Mouse (Mus musculus): ENCODE measurements at regions not wholly inside any gene's neighbourhood (a gene's known extent, or its start where the extent isn't known, plus 50 kb on each side); places are given as distances from the start of the nearest gene placed in this dataset.

DNA sequence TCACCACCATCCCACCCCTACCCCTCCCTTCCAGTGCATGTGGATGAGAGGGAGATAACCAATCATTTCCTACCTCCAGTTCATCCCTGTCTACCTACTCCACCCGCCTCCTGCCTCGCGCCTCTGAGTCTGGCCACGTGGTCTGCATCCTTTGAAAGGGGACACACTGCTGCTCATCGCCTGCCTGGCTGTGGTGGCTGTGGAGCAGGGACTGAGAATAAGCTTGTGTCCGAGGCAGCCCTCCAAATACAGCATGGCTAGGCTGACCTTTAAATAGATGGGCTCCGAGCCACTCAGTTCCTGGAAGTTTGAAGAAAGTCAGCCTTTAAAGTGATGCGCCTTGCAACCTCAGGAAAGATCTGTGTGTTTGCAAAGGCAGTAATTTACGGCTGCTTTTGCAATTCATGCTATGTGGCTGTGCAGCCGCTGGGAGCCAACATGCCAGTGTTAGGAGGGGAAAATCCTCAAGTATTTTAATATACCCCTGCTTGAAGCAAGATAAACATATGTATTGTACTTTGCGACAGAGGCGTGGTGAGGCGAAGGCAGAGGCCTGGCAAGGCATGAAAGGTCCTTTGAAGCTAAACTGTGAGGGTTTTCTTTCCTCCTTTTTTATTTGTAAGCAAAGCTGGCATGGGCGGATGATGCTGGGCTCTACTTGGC, 1214.3 kb upstream of the A1bg start:
- TF ChIP-seq USF2 (conservative IDR thresholded peaks at IDR 0.05; ENCODE audit: low read depth, low read length) (no peak), CTCF (conservative IDR thresholded peaks at IDR 0.05 in 1 of 2, IDR thresholded peaks at IDR 0.05 in 1 of 2; ENCODE audit: low read depth in 2 of 2, low read length in 2 of 2) (no peak), USF1 (IDR thresholded peaks at IDR 0.05; ENCODE audit: low read depth, low read length) (no peak), EP300 (IDR thresholded peaks at IDR 0.05; ENCODE audit: low read length) (no peak), MAX (IDR thresholded peaks at IDR 0.05; ENCODE audit: low read length) (no peak), IRF4 (IDR thresholded peaks at IDR 0.05; ENCODE audit: low read depth, low read length) (no peak)
